Mouse (Mus musculus) midbrain, embryonic 15.5 days (tissue): ENCODE measurements around the gene Hspg2. TPM values are rescaled to one million over a fixed set of nuclear protein-coding genes. Genes with fewer than 3 reads are reported as not detected.

Source experiments
- ATAC-seq: fragments of 200-750 bp; cut with Nextera tagmentation; replicated peaks from 2 replicates; pipeline ENCODE4 v1.8.0; 2017; ENCODE audit warnings: moderate TSS enrichment
- H3K27ac ChIP-seq: fragments of 300-500 bp; sonication (generic); 2 replicates; pipeline ENCODE4 v1.5.1; 2015; ENCODE audit warnings: mild to moderate bottlenecking, inconsistent platforms
- H3K27me3 ChIP-seq: fragments of 300-500 bp; sonication (generic); replicated peaks from 2 replicates; pipeline ENCODE4 v1.6.1; 2015; ENCODE audit warnings: inconsistent platforms
- H3K36me3 ChIP-seq: fragments of 300-500 bp; sonication (generic); replicated peaks from 2 replicates; pipeline ENCODE4 v1.6.1; 2015; ENCODE audit warnings: inconsistent platforms
- H3K4me1 ChIP-seq: fragments of 300-500 bp; sonication (generic); 2 replicates; pipeline ENCODE4 v1.6.1; 2015; ENCODE audit warnings: inconsistent platforms
- H3K4me2 ChIP-seq: fragments of 300-500 bp; sonication (generic); 2 replicates; pipeline ENCODE4 v1.6.1; 2015; ENCODE audit warnings: inconsistent platforms, mild to moderate bottlenecking, moderate library complexity
- H3K4me3 ChIP-seq: fragments of 300-500 bp; sonication (generic); 2 replicates; pipeline ENCODE4 v1.5.1; 2015; ENCODE audit warnings: mild to moderate bottlenecking, inconsistent platforms
- H3K9ac ChIP-seq: fragments of 300-500 bp; sonication (generic); 2 replicates; pipeline ENCODE4 v1.6.1; 2015; ENCODE audit warnings: mild to moderate bottlenecking, inconsistent platforms
- H3K9me3 ChIP-seq: fragments of 300-500 bp; sonication (generic); 2 replicates; pipeline ENCODE4 v1.6.1; 2016; ENCODE audit warnings: inconsistent platforms
- WGBS: fragments of 180-500 bp; shearing (Covaris S2); methylation state at CpG from one replicate; pipeline ENCODE4 v1.1.7; 2015; ENCODE audit warnings: mixed read lengths; 5-methylcytosine and 5-hydroxymethylcytosine counted together
- polyA plus RNA-seq: library from polyadenylated mRNA; unstranded; fragments of >200 nt; fragmentation: Nextera tagmentation; extraction: Ambion mirVana; gene quantifications from 2 replicates; pipeline ENCODE4 v1.2.1, GENCODE M21; 2015

Gene Hspg2
- polyA plus RNA-seq, 1 experiment from 2014 or later = 4.1 TPM

GRCm38 (mm10) chr4:137465125-137465787 lies 3.3 kb upstream of the Hspg2 start:
- WGBS = 69% methylated on average over 13 of the region's 13 CpGs

GRCm38 (mm10) chr4:137466991-137467390 lies 1.6 kb upstream of the Hspg2 start:
- H3K27ac ChIP-seq = no peak overlapping the region

More at GRCm38 (mm10) chr4:137465125-137465787, 3.3 kb upstream of the Hspg2 start:
- Histone ChIP-seq H3K4me3 (no peak overlapping the region), H3K4me2 (no peak overlapping the region), H3K27me3 (peaks cover 8% of the 10 kb centered on the region; the same call in 1 of the 2 replicates), H3K9me3 (no peaks in the 10 kb centered on the region), H3K4me1 (peaks cover 22% of the 10 kb centered on the region), H3K27ac (no peak overlapping the region), H3K36me3 (no peaks in the 10 kb centered on the region), H3K9ac (no peak overlapping the region)
- no peak for ATAC-seq

GRCm38 (mm10) chr4:137467525-137467924 lies 1.0 kb upstream of the Hspg2 start:
- Histone ChIP-seq H3K9me3 (no peaks in the 10 kb centered on the region), H3K4me2 (no peak overlapping the region), H3K9ac (no peak overlapping the region), H3K27me3 (peaks cover 8% of the 10 kb centered on the region; the same call in 1 of the 2 replicates), H3K27ac (peak overlapping the region; percentile 38; the same call in 1 of the 2 replicates), H3K4me1 (peaks cover 22% of the 10 kb centered on the region), H3K36me3 (no peaks in the 10 kb centered on the region), H3K4me3 (no peak overlapping the region)
- ATAC-seq = no peak
- 87% methylated on average over 2 of the region's 2 CpGs for WGBS

More at GRCm38 (mm10) chr4:137466991-137467390, 1.6 kb upstream of the Hspg2 start:
- H3K9ac ChIP-seq = no peak overlapping the region
- ATAC-seq = no peak
- H3K36me3 ChIP-seq = no peaks in the 10 kb centered on the region
- WGBS = 77% methylated on average over 4 of the region's 4 CpGs
- H3K4me1 ChIP-seq = peaks cover 22% of the 10 kb centered on the region
- H3K4me3 ChIP-seq = no peak overlapping the region
- H3K9me3 ChIP-seq = no peaks in the 10 kb centered on the region
- peaks cover 8% of the 10 kb centered on the region; the same call in 1 of the 2 replicates for H3K27me3 ChIP-seq
- H3K4me2 ChIP-seq = no peak overlapping the region

GRCm38 (mm10) chr4:137469081-137469844 lies 694 bp downstream of the Hspg2 start:
- 5% methylated on average over 20 of the region's 20 CpGs for WGBS
- Histone ChIP-seq H3K27me3 (peaks cover 8% of the 10 kb centered on the region; the same call in 1 of the 2 replicates), H3K9me3 (no peaks in the 10 kb centered on the region), H3K27ac (no peak overlapping the region), H3K4me3 (peak overlapping the region; percentile 54), H3K36me3 (no peaks in the 10 kb centered on the region), H3K9ac (peak overlapping the region; percentile 56), H3K4me2 (peak overlapping the region; percentile 99), H3K4me1 (peaks cover 22% of the 10 kb centered on the region)
- 0 out of 2 replicates have a peak, but pooled peaks have one; percentile 7 for ATAC-seq

GRCm38 (mm10) chr4:137469845-137470692 lies 1.5 kb downstream of the Hspg2 start:
- Histone ChIP-seq H3K9ac (no peak overlapping the region), H3K27ac (no peak overlapping the region), H3K9me3 (no peaks in the 10 kb centered on the region), H3K4me1 (peaks cover 22% of the 10 kb centered on the region), H3K4me2 (peak overlapping the region; percentile 99), H3K4me3 (peak overlapping the region; percentile 54; the same call in 1 of the 2 replicates), H3K36me3 (no peaks in the 10 kb centered on the region), H3K27me3 (peaks cover 8% of the 10 kb centered on the region; the same call in 1 of the 2 replicates)
- no peak for ATAC-seq
- 40% methylated on average over 15 of the region's 15 CpGs for WGBS

GRCm38 (mm10) chr4:137470701-137471317 lies 2.2 kb downstream of the Hspg2 start:
- no peaks in the 10 kb centered on the region for H3K36me3 ChIP-seq
- H3K4me3 ChIP-seq = no peak overlapping the region
- no peak overlapping the region for H3K9ac ChIP-seq
- H3K27ac ChIP-seq = no peak overlapping the region
- no peak for ATAC-seq
- no peaks in the 10 kb centered on the region for H3K9me3 ChIP-seq
- no peak overlapping the region for H3K4me2 ChIP-seq
- WGBS = 75% methylated on average over 9 of the region's 9 CpGs
- peaks cover 8% of the 10 kb centered on the region; the same call in 1 of the 2 replicates for H3K27me3 ChIP-seq
- H3K4me1 ChIP-seq = peaks cover 22% of the 10 kb centered on the region

GRCm38 (mm10) chr4:137471326-137471725 lies 2.8 kb downstream of the Hspg2 start:
- Histone ChIP-seq H3K4me2 (no peak overlapping the region), H3K9me3 (no peaks in the 10 kb centered on the region), H3K4me3 (no peak overlapping the region), H3K36me3 (no peaks in the 10 kb centered on the region), H3K9ac (no peak overlapping the region), H3K4me1 (peaks cover 22% of the 10 kb centered on the region), H3K27ac (no peak overlapping the region), H3K27me3 (peaks cover 8% of the 10 kb centered on the region; the same call in 1 of the 2 replicates)
- WGBS = 72% methylated on average over 8 of the region's 8 CpGs
- no peak for ATAC-seq

GRCm38 (mm10) chr4:137473240-137473639 lies 4.7 kb downstream of the Hspg2 start:
- no peak overlapping the region for H3K27ac ChIP-seq
- no peak overlapping the region for H3K4me2 ChIP-seq
- no peak overlapping the region for H3K9ac ChIP-seq
- no peaks in the 10 kb centered on the region for H3K36me3 ChIP-seq
- peaks cover 8% of the 10 kb centered on the region; the same call in 1 of the 2 replicates for H3K27me3 ChIP-seq
- H3K9me3 ChIP-seq = no peaks in the 10 kb centered on the region
- 93% methylated on average over 8 of the region's 8 CpGs for WGBS
- peaks cover 24% of the 10 kb centered on the region for H3K4me1 ChIP-seq
- H3K4me3 ChIP-seq = no peak overlapping the region
- no peak for ATAC-seq

- Histone ChIP-seq H3K9me3 (no peaks in the 10 kb centered on the region), H3K27ac (no peak overlapping the region), H3K27me3 (peaks cover 8% of the 10 kb centered on the region; the same call in 1 of the 2 replicates), H3K4me2 (no peak overlapping the region), H3K9ac (no peak overlapping the region), H3K4me3 (no peak overlapping the region), H3K36me3 (no peaks in the 10 kb centered on the region), H3K4me1 (peaks cover 19% of the 10 kb centered on the region)
- WGBS = 81% methylated on average over 18 of the region's 18 CpGs
- ATAC-seq = no peak
Observed at GRCm38 (mm10) chr4:137473701-137474388, 5.3 kb downstream of the Hspg2 start.

- H3K4me3 ChIP-seq = no peak overlapping the region
- no peaks in the 10 kb centered on the region for H3K9me3 ChIP-seq
- H3K27ac ChIP-seq = no peak overlapping the region
- H3K36me3 ChIP-seq = no peaks in the 10 kb centered on the region
- no peak overlapping the region for H3K4me2 ChIP-seq
- peaks cover 14% of the 10 kb centered on the region for H3K4me1 ChIP-seq
- ATAC-seq = no peak
- peaks cover 5% of the 10 kb centered on the region; the same call in 1 of the 2 replicates for H3K27me3 ChIP-seq
- WGBS = 93% methylated on average over 7 of the region's 7 CpGs
- no peak overlapping the region for H3K9ac ChIP-seq
Observed at GRCm38 (mm10) chr4:137474694-137475093, 6.1 kb downstream of the Hspg2 start.
